Mouse (Mus musculus): Measurements from ENCODE around the gene Sigirr. TPM values are rescaled to one million over a fixed set of nuclear protein-coding genes. Genes with fewer than 3 reads are reported as not detected.
A peak's percentile ranks its signal among the peaks of the same experiment; 100 is the strongest.

The Sigirr gene
- 102 and 110 TPM in 2 replicates for polyA plus RNA-seq (2012; rRNA removed)

DNA sequence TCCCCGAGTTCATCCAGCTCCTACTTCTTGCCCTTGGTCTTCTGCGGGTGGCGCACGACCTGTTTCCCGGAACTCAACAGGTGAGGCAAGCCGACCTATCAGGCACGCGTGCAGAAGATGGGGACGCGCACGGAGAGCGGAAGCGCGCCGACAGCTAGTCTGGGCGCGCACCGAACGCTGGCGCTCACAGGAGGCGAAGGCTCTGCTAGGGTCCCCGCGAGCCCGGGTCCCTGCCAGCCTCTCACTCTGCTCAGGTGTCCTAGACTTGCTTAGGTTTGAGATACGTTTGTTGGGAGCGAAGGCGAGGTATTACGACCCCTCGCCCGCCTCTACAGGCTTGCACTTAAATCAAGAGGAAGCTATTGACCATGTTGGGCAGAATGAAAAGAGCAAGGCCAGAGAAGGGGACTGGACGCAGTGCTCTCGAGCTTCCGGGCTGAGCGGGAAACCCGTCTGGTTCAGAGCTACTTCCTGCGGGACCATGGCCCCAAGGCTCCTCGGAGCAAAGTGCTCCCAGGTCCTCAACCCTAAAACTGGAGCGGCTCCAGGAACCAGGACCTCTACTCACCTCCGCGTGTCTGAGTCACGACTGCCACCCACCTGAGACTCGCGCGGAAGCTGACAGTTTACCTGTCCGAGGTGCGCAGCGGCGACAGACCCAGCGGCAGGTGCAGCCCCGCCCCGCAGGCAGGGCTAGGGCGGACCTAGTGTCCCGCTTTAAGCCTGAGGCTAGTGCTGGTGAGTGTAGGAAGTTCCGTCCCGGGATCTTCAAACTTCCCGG is at the start of gene Sigirr:
TSS of gene Sigirr (minus strand) at position 662 of the 781 bp plus-strand sequence.
- DNase-seq = peak; percentile 76
- no peaks in the 10 kb centered on the region for H3K27me3 ChIP-seq (replicated peaks; ENCODE audit: control insufficient read depth, insufficient read depth, low read length)
- peak within 1 kb of the TSS; percentile 72 for H3K4me3 ChIP-seq (ENCODE audit: insufficient read depth, low read depth, low read length)
- TF ChIP-seq CTCF (conservative IDR thresholded peaks at IDR 0.05; ENCODE audit: insufficient read depth, insufficient read length, low read depth, low read length) = no peak
- TF ChIP-seq POLR2A (IDR thresholded peaks at IDR 0.05; ENCODE audit: low read depth, low read length) = peak; percentile 26
- peaks cover 13% of the 10 kb centered on the region for H3K4me1 ChIP-seq (ENCODE audit: control insufficient read depth, insufficient read depth, low read length)
- H3K27ac ChIP-seq (ENCODE audit: insufficient read depth, low read depth, low read length) = peak within 1 kb of the TSS; percentile 34
- H3K36me3 ChIP-seq (ENCODE audit: control insufficient read depth, insufficient read depth, low read length) = no peaks in the 10 kb centered on the region
- WGBS = 2% methylated on average over 56 of the region's 56 CpGs

DNA sequence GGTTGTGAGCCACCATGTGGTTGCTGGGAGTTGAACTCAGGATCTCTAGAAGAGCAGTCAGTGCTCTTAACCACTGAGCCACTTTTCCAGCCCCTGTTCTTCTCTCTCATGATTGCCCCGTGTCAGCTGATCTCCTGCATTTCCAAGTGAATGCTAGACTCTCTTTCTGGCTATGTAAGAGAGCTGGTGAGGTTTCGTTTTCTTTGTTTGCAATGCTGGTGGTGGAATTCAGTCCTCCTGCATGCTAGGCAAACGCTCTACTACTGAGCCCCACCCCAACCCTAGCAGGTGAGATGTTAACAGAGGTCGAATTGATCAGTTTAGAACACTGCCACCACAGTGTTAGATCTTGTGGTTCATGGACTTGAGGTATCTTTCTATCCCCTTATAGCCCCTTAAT is 48.3 kb upstream of the Sigirr start:
- TF ChIP-seq CTCF (conservative IDR thresholded peaks at IDR 0.05; ENCODE audit: insufficient read depth, insufficient read length, low read depth, low read length) = no peak
- no peak for TF ChIP-seq POLR2A (IDR thresholded peaks at IDR 0.05; ENCODE audit: low read depth, low read length)
- Histone ChIP-seq H3K4me1 (ENCODE audit: control insufficient read depth, insufficient read depth, low read length) (no peaks in the 10 kb centered on the region), H3K4me3 (ENCODE audit: insufficient read depth, low read depth, low read length) (no peak overlapping the region), H3K36me3 (ENCODE audit: control insufficient read depth, insufficient read depth, low read length) (no peaks in the 10 kb centered on the region), H3K27ac (ENCODE audit: insufficient read depth, low read depth, low read length) (no peak overlapping the region), H3K27me3 (replicated peaks; ENCODE audit: control insufficient read depth, insufficient read depth, low read length) (no peaks in the 10 kb centered on the region)
- DNase-seq = no peak
- WGBS = 80% methylated on average over 4 of the region's 4 CpGs

DNA sequence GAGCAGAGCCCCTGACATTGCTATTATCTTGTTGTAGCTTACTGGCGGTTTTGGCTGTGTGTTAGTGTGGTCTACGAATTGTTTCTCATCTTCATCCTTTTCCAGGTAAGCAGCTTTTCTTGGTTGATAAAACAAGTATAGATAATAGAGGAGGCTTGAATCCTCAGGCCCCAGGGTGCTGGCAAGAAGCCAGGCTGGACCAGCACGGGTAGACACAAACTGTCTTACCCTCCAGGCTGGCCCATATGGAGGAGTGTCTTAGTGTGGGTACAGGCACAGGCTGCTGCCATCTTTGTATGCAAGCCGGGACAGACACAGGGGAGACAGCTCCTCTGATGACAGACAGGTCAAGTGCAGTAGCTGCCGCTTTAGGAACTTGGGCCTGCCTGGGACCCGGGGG is 46.7 kb upstream of the Sigirr start:
- Histone ChIP-seq H3K27me3 (replicated peaks; ENCODE audit: control insufficient read depth, insufficient read depth, low read length) (no peaks in the 10 kb centered on the region), H3K4me1 (ENCODE audit: control insufficient read depth, insufficient read depth, low read length) (no peaks in the 10 kb centered on the region)
- 78% methylated on average over 6 of the region's 6 CpGs for WGBS

DNA sequence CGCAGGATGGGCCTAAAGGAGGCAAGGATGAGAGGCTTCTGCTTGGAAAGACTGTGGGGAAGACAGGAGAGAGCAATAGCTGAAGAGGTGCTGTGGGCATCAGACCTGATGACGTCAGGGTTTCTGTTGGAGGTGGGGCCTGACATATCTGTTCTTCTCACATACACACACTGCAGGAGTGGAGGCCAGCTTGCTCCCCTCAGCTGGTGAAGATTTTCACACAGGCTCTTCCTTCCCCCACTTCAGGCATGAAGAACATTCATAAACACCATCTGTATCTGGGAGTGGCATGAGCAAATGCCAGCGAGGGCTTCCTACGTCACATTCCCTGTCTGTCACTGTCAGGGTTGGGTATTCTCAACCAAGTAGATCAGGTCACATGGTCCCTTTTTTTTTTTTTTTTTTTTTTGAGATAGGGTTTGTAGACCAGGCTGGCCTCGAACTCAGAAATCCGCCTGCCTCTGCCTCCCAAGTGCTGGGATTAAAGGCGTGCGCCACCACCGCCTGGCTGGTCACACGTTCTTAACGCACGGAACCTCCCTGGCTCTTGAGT is 45.7 kb upstream of the Sigirr start:
- 95% methylated on average over 12 of the region's 12 CpGs for WGBS
- DNase-seq = no peak
- TF ChIP-seq CTCF (conservative IDR thresholded peaks at IDR 0.05; ENCODE audit: insufficient read depth, insufficient read length, low read depth, low read length) (no peak), POLR2A (IDR thresholded peaks at IDR 0.05; ENCODE audit: low read depth, low read length) (no peak)
- no peaks in the 10 kb centered on the region for H3K4me1 ChIP-seq (ENCODE audit: control insufficient read depth, insufficient read depth, low read length)
- H3K27me3 ChIP-seq (replicated peaks; ENCODE audit: control insufficient read depth, insufficient read depth, low read length) = no peaks in the 10 kb centered on the region
- H3K27ac ChIP-seq (ENCODE audit: insufficient read depth, low read depth, low read length) = no peak overlapping the region
- no peaks in the 10 kb centered on the region for H3K36me3 ChIP-seq (ENCODE audit: control insufficient read depth, insufficient read depth, low read length)
- H3K4me3 ChIP-seq (ENCODE audit: insufficient read depth, low read depth, low read length) = no peak overlapping the region

More for the DNA sequence above, 46.7 kb upstream of the Sigirr start:
- DNase-seq = no peak
- TF ChIP-seq CTCF (conservative IDR thresholded peaks at IDR 0.05; ENCODE audit: insufficient read depth, insufficient read length, low read depth, low read length) (no peak), POLR2A (IDR thresholded peaks at IDR 0.05; ENCODE audit: low read depth, low read length) (no peak)
- Histone ChIP-seq H3K27ac (ENCODE audit: insufficient read depth, low read depth, low read length) (no peak overlapping the region), H3K4me3 (ENCODE audit: insufficient read depth, low read depth, low read length) (no peak overlapping the region), H3K36me3 (ENCODE audit: control insufficient read depth, insufficient read depth, low read length) (no peaks in the 10 kb centered on the region)

- H3K4me1 ChIP-seq (ENCODE audit: control insufficient read depth, insufficient read depth, low read length) = no peaks in the 10 kb centered on the region
- WGBS = 76% methylated on average over 1 of the region's 1 CpGs
- no peak for TF ChIP-seq CTCF (conservative IDR thresholded peaks at IDR 0.05; ENCODE audit: insufficient read depth, insufficient read length, low read depth, low read length)
- TF ChIP-seq POLR2A (IDR thresholded peaks at IDR 0.05; ENCODE audit: low read depth, low read length) = no peak
- H3K4me3 ChIP-seq (ENCODE audit: insufficient read depth, low read depth, low read length) = no peak overlapping the region
- H3K27ac ChIP-seq (ENCODE audit: insufficient read depth, low read depth, low read length) = no peak overlapping the region
- no peaks in the 10 kb centered on the region for H3K27me3 ChIP-seq (replicated peaks; ENCODE audit: control insufficient read depth, insufficient read depth, low read length)
- DNase-seq = no peak
- no peaks in the 10 kb centered on the region for H3K36me3 ChIP-seq (ENCODE audit: control insufficient read depth, insufficient read depth, low read length)
Measured at GRCm38 (mm10) chr7:141145403-141145802, 45.0 kb upstream of the Sigirr start.

DNA sequence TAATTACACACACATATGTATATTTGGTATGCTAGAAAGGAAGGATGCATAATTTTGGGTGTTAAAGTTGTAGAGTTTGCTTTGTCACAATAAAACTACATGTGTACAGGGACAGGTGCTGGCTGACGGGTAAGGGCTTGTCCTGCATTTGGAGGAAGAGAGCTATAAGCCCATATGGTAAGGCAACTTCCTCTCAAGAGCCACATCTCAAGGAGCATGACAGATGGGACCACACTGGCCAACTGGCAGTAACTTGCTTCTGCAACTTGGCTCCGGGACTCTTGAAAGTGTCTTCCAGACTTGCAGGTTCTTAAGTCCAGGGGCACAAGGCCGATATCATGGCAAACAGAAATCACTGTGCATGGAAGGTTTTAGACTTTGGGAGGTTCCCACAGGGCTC is 44.3 kb upstream of the Sigirr start:
- Histone ChIP-seq H3K4me3 (ENCODE audit: insufficient read depth, low read depth, low read length) (no peak overlapping the region), H3K27ac (ENCODE audit: insufficient read depth, low read depth, low read length) (no peak overlapping the region), H3K4me1 (ENCODE audit: control insufficient read depth, insufficient read depth, low read length) (no peaks in the 10 kb centered on the region), H3K27me3 (replicated peaks; ENCODE audit: control insufficient read depth, insufficient read depth, low read length) (no peaks in the 10 kb centered on the region), H3K36me3 (ENCODE audit: control insufficient read depth, insufficient read depth, low read length) (no peaks in the 10 kb centered on the region)
- WGBS = 89% methylated on average over 3 of the region's 3 CpGs
- DNase-seq = no peak
- TF ChIP-seq POLR2A (IDR thresholded peaks at IDR 0.05; ENCODE audit: low read depth, low read length) (no peak), CTCF (conservative IDR thresholded peaks at IDR 0.05; ENCODE audit: insufficient read depth, insufficient read length, low read depth, low read length) (no peak)

- no peak for DNase-seq
- WGBS = 51% methylated on average over 2 of the region's 2 CpGs
Measured at GRCm38 (mm10) chr7:141143861-141144260, 43.5 kb upstream of the Sigirr start.

More at GRCm38 (mm10) chr7:141143861-141144260, 43.5 kb upstream of the Sigirr start:
- H3K27me3 ChIP-seq (replicated peaks; ENCODE audit: control insufficient read depth, insufficient read depth, low read length) = no peaks in the 10 kb centered on the region
- TF ChIP-seq POLR2A (IDR thresholded peaks at IDR 0.05; ENCODE audit: low read depth, low read length) = no peak
- no peak for TF ChIP-seq CTCF (conservative IDR thresholded peaks at IDR 0.05; ENCODE audit: insufficient read depth, insufficient read length, low read depth, low read length)
- no peaks in the 10 kb centered on the region for H3K4me1 ChIP-seq (ENCODE audit: control insufficient read depth, insufficient read depth, low read length)
- H3K36me3 ChIP-seq (ENCODE audit: control insufficient read depth, insufficient read depth, low read length) = no peaks in the 10 kb centered on the region
- H3K27ac ChIP-seq (ENCODE audit: insufficient read depth, low read depth, low read length) = no peak overlapping the region
- H3K4me3 ChIP-seq (ENCODE audit: insufficient read depth, low read depth, low read length) = no peak overlapping the region

All from kidney, adult 2 months (tissue).